Comparison of ENCODE assay signal across 16 mouse cellular contexts in genomic region chr8:47892419-47892818, GRCm38 (mm10).
"Had no signal": no experiment of that assay in that cellular context is flagged by ENCODE, and none has a peak within 500 bp of the region (broad histone marks: within the 10 kb centered on the region; RNA-seq: fewer than 3 reads in every experiment).

No protein-coding gene starts in this region.

- DNase-seq: gastrocnemius, adult 2 months; gastrocnemius, postnatal 10 days; gastrocnemius, postnatal 25 days; heart, adult 2 months; heart, postnatal 4 days; kidney, adult 18-20 months; kidney, adult 8-10 months; kidney, postnatal 10 days; kidney, postnatal 25 days; kidney, postnatal 4 days; left cerebral cortex, postnatal 4 days had no signal

- ATAC-seq: hindbrain, embryonic 16.5 days; inflammation-experienced regulatory T-cells, adult 6 months; intestine, embryonic 15.5 days; intestine, postnatal 0 days; liver, embryonic 12.5 days had no signal
